Mouse (Mus musculus) ES-Bruce4 (cell line): ENCODE data around the gene Fxn. TPM values are rescaled to one million over a fixed set of nuclear protein-coding genes. Genes with fewer than 3 reads are reported as not detected.
A peak's percentile ranks its signal among the peaks of the same experiment; 100 is the strongest.

Experiments
- H3K27ac ChIP-seq: 2 replicates; pipeline ENCODE4 v1.5.1; 2012; ENCODE audit warnings: low read length, inconsistent platforms; ENCODE audit not compliant: insufficient read depth
- H3K27me3 ChIP-seq: 2 replicates; pipeline ENCODE4 v1.6.1; 2012; ENCODE audit warnings: mild to moderate bottlenecking, low read length, inconsistent platforms; ENCODE audit not compliant: control insufficient read depth, poor library complexity, insufficient read depth, severe bottlenecking
- H3K36me3 ChIP-seq: 2 replicates; pipeline ENCODE4 v1.6.1; 2012; ENCODE audit warnings: inconsistent platforms, mild to moderate bottlenecking, low read length, moderate library complexity; ENCODE audit not compliant: control insufficient read depth, poor library complexity, insufficient read depth, severe bottlenecking
- H3K4me1 ChIP-seq: one replicate; pipeline ENCODE4 v1.8.1; 2011; ENCODE audit warnings: low read length; ENCODE audit not compliant: control insufficient read depth, insufficient read depth
- H3K4me3 ChIP-seq: 2 replicates; pipeline ENCODE4 v1.5.1; 2011; ENCODE audit warnings: low read depth, mild to moderate bottlenecking, low read length
- H3K9ac ChIP-seq: 2 replicates; pipeline ENCODE4 v1.6.1; 2012; ENCODE audit warnings: low read depth, mild to moderate bottlenecking, inconsistent platforms; ENCODE audit not compliant: poor library complexity, severe bottlenecking
- H3K9me3 ChIP-seq: replicated peaks from 2 replicates; pipeline ENCODE4 v1.6.1; 2012; ENCODE audit warnings: mild to moderate bottlenecking, low read length, inconsistent platforms; ENCODE audit not compliant: control insufficient read depth, poor library complexity, insufficient read depth, severe bottlenecking
- CTCF ChIP-seq: IDR thresholded peaks from one replicate; pipeline ENCODE4 v1.8.1; 2011; ENCODE audit warnings: low read depth, low read length
- EP300 ChIP-seq: IDR thresholded peaks from 2 replicates; pipeline ENCODE4 v1.6.1; 2011; ENCODE audit warnings: low read depth, low read length; ENCODE audit not compliant: insufficient read depth
- POLR2A ChIP-seq: IDR thresholded peaks from one replicate; pipeline ENCODE4 v1.8.1; 2011; ENCODE audit warnings: low read length; ENCODE audit not compliant: insufficient read depth
- polyA plus RNA-seq: library from polyadenylated mRNA; stranded (reverse); fragments of >200 nt; gene quantifications from 2 replicates; pipeline ENCODE4 v1.2.4, GENCODE M21; 2011; ENCODE audit warnings: low read depth; ENCODE audit not compliant: missing spikeins, insufficient read depth, insufficient read length

The Fxn gene
- polyA plus RNA-seq, 1 experiment, result 11.2 TPM

DNA sequence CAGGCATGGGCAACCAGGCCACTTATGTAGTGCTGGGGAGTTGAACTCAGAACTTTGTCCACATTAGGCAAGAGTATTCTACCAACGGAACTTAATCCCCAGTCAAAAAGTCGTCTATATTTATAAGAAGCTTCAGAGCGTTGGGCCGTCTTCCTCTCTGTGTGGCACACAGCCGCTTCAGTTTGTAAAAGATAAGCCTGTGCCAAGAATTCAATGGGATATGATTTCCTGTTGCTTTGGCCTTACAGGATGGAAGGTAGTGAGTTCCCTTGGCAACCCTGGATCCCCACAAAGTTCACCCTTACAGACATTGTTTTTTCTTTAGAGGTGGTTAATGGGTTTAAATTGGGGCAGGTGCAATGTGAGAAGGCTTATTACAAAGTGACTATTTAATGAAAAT is 22.0 kb downstream of the Fxn start:
- TF ChIP-seq CTCF (no peak), EP300 (no peak), POLR2A (no peak)
- Histone ChIP-seq H3K4me1 (peaks cover 2% of the 10 kb centered on the region), H3K27ac (no peak overlapping the region), H3K4me3 (no peak overlapping the region), H3K9me3 (no peaks in the 10 kb centered on the region), H3K9ac (no peak overlapping the region), H3K27me3 (no peaks in the 10 kb centered on the region), H3K36me3 (no peaks in the 10 kb centered on the region)

DNA sequence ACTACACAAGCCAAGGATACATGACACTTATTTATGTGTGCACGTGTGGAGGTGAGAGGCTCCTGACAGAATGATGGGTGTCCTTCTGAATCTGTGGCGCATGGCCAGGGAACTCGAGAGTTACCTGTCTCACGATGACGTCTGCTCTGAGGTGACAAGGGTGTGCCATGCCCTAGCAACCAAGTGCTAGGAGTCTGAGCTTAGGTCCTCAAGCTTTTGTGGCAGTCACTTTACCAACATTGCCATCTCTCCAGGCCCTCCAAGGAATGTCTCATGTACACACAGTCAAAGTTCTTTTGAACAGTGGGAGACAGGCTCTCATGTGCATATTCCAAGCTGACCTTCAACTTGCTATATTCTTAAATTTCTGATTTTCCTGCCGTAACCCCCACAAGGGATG is 22.4 kb downstream of the Fxn start:
- H3K4me3 ChIP-seq, result no peak overlapping the region
- H3K9ac ChIP-seq, result no peak overlapping the region
- H3K27ac ChIP-seq, result no peak overlapping the region
- H3K4me1 ChIP-seq, result peaks cover 4% of the 10 kb centered on the region
- H3K36me3 ChIP-seq, result no peaks in the 10 kb centered on the region
- H3K9me3 ChIP-seq, result no peaks in the 10 kb centered on the region
- H3K27me3 ChIP-seq, result no peaks in the 10 kb centered on the region
- TF ChIP-seq EP300 (no peak), POLR2A (no peak), CTCF (no peak)

DNA sequence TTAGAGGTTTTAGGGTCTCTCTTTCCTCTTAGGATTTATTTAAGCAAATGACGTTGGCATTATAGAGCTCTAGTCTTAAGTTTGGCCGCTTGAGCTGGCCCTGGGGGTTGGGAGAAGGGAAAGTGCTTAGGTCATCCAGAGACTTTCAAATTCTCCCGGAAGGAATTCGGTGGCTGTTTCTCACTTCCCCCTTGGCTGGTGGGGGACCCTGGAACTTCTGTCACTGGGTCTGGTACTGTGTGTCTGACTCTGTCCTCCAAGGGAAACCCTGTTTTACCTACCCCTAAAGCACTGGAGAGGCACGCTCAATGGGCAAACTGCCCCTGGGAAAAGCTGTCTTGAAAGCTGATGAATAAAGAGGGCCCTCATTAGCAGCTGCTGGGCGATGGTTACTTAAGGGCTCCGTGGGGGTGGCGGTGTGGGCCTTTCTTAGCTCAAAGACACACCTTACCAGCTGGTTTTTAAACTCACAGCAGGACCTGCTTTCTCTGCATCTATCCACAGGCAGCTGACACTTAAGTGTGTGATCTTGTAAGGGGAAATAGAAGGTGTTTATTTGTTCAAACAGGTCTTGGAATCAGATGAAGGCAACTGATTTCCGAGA is 26.6 kb downstream of the Fxn start:
- Histone ChIP-seq H3K36me3 (no peaks in the 10 kb centered on the region), H3K9ac (peak overlapping the region; percentile 11; the same call in 1 of the 2 replicates), H3K9me3 (no peaks in the 10 kb centered on the region), H3K27ac (peak overlapping the region; percentile 66), H3K4me3 (no peak overlapping the region), H3K27me3 (no peaks in the 10 kb centered on the region), H3K4me1 (peaks cover 13% of the 10 kb centered on the region)
- TF ChIP-seq CTCF (no peak), POLR2A (no peak), EP300 (no peak)

DNA sequence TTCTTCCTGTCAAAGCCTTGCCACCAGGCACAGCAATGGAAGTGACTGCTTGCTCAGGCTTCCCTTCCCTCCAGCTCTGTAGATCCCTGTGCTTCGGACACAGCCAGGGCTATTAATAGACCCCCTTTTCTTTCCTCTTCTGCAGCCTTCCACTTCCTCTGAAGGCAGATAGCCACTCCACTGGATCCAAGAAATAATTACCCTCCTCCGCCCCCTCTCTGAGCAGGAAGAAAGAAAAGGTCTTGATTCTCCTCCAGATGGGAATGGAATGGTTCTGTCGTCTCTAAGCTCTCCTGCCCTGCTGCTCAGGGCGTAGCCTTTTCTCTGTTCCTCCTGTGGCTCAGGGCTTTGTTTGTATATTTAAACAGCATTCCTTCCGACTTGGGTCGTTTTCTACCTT is 28.5 kb downstream of the Fxn start:
- Histone ChIP-seq H3K36me3 (no peaks in the 10 kb centered on the region), H3K9me3 (no peaks in the 10 kb centered on the region), H3K4me1 (peaks cover 13% of the 10 kb centered on the region), H3K27ac (peak overlapping the region; percentile 84), H3K4me3 (no peak overlapping the region), H3K27me3 (no peaks in the 10 kb centered on the region), H3K9ac (0 out of 2 replicates have a peak overlapping the region, but pooled peaks have one; percentile 1)
- no peak for TF ChIP-seq CTCF
- 0 out of 2 replicates have a peak, but pooled peaks have one; percentile 53 for TF ChIP-seq EP300
- TF ChIP-seq POLR2A, result no peak

DNA sequence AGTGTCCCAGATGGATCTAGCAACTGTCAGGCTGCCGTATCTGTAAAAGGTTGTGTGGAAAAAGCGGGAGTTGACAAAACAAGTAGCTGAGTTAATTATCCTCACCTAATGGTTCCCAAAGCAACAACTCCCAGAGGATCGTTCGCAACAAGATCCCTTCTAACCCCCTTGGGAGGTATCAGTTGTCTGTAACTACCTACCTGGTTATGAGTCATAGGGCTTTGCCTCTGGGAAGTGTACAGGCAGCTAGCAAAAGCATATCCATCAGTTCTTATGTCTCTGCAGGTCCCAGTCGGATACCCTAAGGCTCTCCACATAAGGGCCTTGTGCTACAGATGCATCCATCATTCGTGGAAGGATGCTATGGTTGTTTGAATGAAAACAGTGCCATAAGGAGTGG is 37.1 kb downstream of the Fxn start:
- Histone ChIP-seq H3K4me1 (no peaks in the 10 kb centered on the region), H3K4me3 (no peak overlapping the region), H3K9ac (no peak overlapping the region), H3K9me3 (no peaks in the 10 kb centered on the region), H3K27ac (no peak overlapping the region), H3K27me3 (no peaks in the 10 kb centered on the region), H3K36me3 (no peaks in the 10 kb centered on the region)
- TF ChIP-seq EP300 (no peak), CTCF (no peak), POLR2A (no peak)

DNA sequence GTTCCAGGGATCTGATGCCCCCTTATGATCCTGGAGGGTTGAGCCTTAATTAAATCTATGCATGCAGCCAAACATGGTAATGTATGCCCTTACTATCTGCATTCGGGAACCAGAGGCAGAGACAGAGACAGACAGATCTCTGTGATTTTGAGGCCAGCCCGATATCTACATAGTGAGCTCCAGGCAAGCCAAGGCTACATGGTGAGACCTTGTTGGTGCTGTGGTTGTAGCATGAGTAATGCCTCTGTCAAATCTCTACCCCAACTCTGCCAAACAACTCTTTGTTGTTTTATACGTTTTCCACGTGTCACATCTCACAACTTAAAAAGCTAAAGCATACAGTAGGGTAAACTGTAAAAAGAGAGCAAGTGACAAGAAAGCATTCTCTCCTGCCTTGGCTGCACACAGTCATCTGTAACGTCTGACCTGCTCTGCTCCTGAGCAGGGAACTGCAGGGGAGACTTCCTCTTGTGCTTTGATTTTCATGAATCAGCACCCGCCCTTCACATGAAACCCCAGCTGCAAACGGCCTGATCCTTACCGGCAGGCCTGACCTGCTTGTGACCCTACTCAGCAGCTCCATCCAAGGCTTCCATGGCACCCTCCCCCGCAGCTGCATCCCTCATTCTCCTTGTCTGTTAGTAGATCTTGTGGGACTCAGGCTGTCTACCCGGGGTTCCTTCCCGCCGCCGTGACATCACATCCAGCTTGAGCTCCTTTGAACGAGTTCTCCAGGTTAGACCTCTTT is 38.4 kb downstream of the Fxn start:
- Histone ChIP-seq H3K9ac (no peak overlapping the region), H3K27ac (no peak overlapping the region; the same call in 1 of the 2 replicates), H3K9me3 (no peaks in the 10 kb centered on the region), H3K4me3 (peak overlapping the region; percentile 20), H3K36me3 (no peaks in the 10 kb centered on the region), H3K27me3 (no peaks in the 10 kb centered on the region), H3K4me1 (no peaks in the 10 kb centered on the region)
- no peak for TF ChIP-seq POLR2A
- TF ChIP-seq EP300, result peak; percentile 87
- no peak for TF ChIP-seq CTCF
